Mouse (Mus musculus): ENCODE results near the gene Serpinh1.

GRCm38 (mm10) chr7:99393711-99394325 lies 40.8 kb upstream of the Serpinh1 start:
- TF ChIP-seq POLR2A (IDR thresholded peaks at IDR 0.05; ENCODE audit: insufficient read depth, low read depth, low read length), result no peak
- no peak for TF ChIP-seq CTCF (IDR thresholded peaks at IDR 0.05; ENCODE audit: insufficient read depth, low read depth, low read length)
